Mouse (Mus musculus) right cerebral cortex, adult 2 months (tissue): ENCODE results near the gene Ccdc14.
A peak's percentile ranks its signal among the peaks of the same experiment; 100 is the strongest.
"Not testable (repeated sequence)": the region's sequence is repeated elsewhere in the genome, so short reads cannot be mapped to it uniquely, and the experiment has no call there.

ENCODE experiments used
- DNase-seq, 2 experiments: peaks; one replicate each; pipeline ENCODE4 v3.0.0; 2021 to 2022; ENCODE audit warnings: low spot score in 2 of 2

The Ccdc14 gene

DNA sequence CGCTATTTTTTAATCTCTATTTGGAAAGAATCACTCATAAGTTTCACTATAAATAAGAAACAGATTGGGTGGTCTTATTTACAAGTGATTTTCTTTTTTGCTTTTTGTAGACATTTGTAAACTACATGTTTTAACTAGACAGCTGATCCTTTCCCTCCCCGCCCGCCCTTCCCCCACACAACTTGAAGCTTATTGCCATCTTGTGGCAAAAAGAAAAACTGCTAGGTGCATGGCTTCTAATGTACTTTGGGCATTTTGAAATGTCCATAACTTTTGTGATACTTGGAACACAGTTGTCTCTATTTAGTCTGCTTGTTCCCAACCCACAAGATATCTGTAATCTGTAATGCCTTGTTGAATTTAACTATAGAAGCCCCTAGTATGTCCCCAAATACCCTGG, 21.1 kb downstream of the Ccdc14 start:
- no peak for DNase-seq

DNA sequence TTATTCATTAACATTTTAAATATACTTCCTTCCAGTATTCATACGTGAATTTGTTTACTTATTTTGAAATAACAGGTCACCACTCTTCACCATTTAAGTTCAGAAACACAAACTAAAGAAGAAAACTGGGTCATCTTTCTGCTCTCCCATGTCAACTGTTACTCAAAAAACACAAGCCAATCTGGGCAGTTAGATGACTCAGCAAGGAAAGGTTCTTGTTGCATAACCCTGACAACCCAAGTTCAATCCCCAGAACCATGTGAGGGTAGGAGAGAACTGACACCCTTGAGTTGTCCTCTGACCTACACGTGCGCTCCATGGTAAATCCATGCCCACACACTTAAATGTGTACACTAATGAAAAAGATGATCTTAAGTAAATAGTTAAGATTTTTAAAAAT, 34.7 kb downstream of the Ccdc14 start:
- no peak for DNase-seq

DNA sequence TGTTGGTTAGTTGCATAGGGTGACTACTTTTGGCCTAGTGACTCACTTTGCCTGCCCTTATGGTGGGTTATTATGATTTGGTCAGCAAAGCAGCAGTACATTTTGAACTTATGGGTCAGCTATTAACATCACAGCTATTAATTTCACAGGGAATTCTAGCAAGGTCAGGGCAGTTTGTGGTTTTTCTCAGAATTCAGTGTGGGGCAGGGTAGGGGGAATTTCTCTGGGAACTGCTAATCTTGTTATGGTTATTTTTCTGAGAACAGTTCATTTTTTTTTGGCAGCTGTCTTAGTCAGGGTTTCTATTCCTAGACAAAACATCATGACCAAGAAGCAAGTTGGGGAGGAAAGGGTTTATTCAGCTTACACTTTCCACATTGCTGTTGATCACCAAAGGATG, 38.2 kb downstream of the Ccdc14 start:
- not testable (repeated sequence) for DNase-seq

DNA sequence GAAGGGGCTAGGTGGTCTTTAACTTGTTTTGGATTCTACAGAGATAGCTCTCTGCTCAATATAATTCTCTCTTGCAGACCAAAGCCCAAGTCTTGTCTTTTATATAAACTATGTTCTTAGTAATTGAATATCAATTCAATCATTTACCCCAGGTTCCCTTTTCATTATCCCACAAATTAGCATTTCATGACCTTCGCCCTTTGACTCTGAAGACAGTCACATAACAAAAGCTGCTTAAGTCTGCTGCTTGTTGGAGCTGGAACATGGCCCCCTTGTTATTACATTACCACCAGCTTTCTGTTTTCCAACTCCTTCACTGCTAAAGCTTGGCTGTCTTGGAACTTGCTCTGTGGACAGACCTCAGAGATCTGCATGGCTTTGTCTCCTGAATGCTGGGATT, 39.0 kb downstream of the Ccdc14 start:
- DNase-seq: no peak

DNA sequence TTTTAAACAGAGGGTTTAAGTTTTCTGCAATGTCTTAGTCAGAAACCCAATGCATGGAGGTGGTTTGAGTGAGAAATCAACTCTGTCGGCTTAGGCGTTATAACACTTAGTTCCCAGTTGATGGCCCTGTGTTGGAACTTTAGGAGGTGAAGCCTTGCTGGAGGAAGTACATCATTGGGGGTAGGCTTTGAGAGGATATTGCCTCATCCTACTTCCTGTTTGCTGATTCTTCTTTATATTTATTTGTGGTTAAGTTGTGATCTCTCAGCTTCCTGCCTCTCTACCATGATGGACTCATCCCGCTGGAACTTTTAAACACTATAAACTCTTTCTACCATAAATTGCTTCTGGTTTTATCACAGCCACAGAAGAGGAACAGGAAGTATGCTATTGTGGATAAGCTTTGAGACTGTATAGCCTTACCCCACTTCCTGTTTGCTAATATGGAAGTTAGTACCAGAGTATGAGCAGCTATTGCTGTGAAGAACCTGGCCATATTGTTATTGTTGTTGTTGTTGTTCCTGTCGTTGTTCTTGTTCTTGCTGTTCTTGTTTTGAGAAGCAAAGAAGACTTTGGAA, 48.3 kb downstream of the Ccdc14 start:
- DNase-seq: no peak

- no peak for DNase-seq
Observed at GRCm38 (mm10) chr16:34742930-34743329, 52.5 kb downstream of the Ccdc14 start.

DNA sequence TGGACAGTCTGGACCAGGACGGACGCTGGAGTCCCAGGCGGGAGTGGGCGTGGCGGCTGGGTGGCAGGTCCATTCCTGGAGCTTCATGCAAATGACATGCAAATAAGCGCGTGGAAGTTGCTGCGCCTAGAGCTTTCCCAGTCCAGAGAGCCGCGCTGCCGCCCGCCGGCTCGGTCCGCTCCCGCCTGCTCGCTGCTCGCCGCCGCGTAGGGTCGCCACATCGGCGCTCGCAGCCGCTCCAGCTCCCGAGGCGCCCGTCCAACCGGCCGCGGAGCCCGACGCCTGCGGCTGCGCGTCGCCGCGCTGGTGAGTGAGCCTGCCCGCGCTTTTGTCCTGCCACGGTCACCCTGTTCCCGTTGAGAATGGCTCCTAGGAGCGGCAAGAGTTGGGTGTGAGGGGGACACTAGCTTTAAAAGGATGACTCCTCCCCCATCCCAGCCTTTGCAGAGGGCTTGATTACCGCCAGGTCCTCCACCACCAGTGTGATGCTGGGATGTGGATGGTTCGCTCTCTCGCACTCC, 54.7 kb downstream of the Ccdc14 start, which contains the start of gene Mylk:
Gene Mylk, plus strand, starts transcription at position 146 of the 521 bp plus-strand sequence.
- DNase-seq: peak; percentile 39 to 57

DNA sequence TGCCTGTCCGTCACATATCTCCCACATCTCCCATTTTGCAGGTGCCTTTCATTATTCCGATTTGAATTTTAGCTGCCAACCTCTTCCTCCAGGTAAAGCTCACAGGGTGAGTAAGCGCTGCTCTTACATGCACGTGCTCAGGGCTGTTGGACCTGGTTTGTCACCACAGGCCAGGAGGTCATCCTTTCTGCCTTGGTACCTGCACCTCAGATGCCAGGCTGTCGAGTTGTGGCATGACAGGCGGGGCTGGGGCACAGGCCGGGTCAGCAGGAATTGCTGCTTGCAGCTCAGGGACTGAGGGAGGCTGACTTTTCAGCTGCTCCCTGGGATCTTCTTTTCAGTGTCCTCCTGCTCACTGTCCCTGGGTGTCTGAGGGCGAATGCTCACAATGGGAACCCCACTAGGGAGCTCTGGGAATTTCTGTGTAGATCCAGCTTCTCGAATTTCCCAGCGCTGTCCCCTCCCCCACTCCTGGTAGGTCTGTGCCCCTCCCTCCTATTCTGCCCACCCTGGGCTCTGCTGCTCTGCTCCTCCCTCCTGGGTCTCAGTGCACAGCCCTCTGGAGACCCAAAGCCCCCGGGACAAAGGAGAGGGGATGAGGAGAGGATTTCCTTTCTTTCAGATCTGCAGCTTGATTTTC, 57.8 kb downstream of the Ccdc14 start:
- DNase-seq: no peak

- DNase-seq: no peak
Observed at GRCm38 (mm10) chr16:34749536-34749935, 59.1 kb downstream of the Ccdc14 start.

GRCm38 (mm10) chr16:34752026-34752425, 61.6 kb downstream of the Ccdc14 start:
- DNase-seq: no peak

DNA sequence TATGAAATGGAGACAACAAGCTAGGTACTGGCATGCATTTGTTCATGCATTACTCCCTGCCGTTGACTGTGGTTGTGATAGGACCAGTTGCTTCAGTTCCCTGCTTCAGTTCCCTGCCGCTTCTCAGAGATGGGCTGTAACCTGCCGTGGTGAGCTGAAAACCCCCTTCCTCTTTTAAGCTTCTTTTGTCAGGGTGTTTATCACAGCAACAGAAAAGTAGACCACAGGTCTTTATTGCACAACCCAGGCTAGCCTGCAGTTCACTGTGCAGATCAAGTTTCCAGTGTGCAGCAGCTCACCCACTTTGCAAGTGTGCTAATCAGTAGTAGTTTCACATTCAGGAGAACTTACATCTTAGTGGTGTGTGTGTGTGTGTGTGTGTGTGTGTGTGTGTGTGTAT, 62.6 kb downstream of the Ccdc14 start:
- no peak for DNase-seq

GRCm38 (mm10) chr16:34756991-34757390, 66.6 kb downstream of the Ccdc14 start:
- no peak for DNase-seq

DNA sequence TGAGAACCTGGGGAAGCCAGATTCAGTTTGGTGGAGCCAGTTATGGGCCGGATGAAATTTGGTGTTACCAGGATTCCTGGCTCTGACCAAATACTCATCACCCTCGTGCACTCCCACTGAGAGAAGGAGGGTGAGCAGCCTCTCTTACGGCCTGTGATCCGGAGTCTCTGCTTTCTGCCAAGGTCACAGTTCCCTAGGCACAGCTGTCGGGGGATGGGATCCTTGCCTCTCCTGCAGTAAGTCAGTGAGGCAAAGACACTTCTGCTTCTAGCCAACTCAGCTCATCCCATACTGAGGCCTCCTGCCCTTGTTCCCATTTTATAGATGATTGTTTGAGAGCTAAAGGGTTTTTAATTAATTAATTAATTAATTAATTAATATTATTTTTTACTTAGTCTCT, 67.8 kb downstream of the Ccdc14 start:
- no peak for DNase-seq

DNA sequence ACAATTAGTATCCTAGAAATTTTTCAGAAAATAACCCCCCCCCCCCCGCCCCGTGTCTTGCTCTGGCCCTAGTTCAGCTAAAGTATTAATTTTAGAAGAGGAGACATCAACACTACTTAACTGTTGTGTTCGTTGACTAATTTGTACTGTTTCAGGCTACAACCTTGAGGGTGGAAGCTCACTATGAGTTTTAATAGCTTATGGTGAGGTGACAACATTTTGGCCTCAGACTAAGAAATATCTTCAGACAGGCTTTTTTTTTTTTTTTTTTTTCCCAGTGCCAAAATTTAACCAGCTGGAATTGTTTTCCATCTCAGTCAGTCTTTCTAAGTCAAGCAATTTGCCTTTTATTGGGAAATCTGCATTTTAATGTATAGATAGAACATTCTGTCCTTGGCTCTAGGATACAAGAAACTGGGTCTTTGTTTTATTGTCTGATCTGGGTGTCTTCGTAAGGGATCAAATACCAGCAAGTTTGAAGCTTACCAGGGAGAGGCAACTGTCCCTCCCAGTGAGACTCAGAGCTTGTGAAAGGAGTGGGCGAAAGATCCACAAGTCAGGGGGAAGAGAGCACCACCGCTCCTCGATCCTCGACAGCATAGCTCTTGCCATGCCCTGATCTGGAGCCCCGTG, 73.7 kb downstream of the Ccdc14 start:
- DNase-seq: no peak

GRCm38 (mm10) chr16:34765666-34766065, 75.2 kb downstream of the Ccdc14 start:
- no peak for DNase-seq

DNA sequence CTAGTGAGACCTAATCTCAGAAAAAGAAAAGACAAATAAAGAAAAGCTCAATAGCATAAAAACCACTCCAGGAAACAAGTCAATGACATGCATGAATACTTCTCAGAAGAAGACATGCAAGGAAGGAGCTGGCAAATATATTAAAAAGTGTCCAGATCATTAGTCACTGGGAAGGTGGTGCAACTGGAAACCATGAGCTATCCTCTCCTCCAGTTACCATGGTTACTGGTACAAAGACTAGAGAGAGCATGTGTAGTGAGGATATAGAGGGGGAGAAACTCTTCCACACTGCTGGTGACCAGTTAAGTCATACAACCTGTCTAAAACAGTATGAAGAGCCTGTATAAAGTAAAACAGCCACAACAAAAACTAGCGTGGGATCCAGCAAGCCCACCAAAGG, 75.8 kb downstream of the Ccdc14 start:
- no peak for DNase-seq

DNA sequence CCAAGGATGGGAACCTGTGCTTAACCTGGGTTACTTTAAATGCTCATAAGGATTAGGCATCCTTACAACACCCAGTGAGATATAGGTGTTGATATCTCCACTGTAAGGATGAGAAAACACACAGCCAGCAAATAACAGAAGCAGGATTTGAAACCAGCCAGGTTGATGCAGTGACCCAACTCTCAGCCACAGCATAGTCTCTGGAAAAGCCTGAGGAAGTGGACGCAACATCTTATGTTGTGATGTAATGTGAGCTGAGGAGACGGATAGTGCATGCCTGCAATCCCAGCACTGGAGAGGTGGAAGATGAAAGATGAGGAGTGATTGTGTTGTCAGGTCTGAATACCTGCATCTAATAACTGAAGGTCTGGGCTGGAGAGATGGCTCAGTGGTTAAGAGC, 77.0 kb downstream of the Ccdc14 start:
- no peak for DNase-seq

DNA sequence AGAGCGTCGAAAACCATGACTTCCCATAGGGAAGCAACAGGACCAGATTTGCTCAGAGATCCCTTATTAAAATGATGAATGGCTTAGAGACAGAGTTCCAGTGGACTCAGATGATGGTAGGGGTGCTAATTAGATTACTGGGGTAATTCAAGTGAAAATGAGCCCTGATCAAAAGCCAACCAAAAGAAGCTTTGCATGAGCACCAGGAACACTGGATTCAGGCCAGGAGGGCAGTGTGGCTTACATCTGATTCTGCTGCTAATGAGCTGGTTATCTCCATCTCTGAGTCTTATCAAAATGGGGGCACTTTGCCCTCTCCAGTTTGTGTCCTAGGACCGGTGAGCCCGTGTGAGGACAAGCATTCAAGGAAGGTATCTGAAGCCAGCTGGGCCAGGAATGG, 78.0 kb downstream of the Ccdc14 start:
- no peak for DNase-seq

DNA sequence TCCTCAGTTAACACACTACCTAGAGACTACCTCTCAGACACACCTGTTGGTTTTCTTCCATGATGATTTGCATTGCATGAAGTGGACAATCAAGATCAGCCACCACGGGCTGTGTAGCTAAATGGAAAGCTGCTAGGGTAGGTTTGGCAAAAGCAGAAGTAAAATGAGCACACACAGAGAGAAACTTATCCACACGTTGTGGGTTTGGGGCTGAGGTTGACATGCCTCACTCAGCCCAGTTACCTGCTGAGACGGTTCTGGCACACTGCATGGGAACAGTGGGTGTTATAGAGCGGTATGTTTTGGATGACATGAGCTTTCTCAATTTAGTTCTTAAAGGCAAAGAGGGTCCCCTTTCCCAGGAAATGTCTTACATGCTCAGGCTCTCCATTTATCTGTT, 79.7 kb downstream of the Ccdc14 start:
- no peak for DNase-seq

DNA sequence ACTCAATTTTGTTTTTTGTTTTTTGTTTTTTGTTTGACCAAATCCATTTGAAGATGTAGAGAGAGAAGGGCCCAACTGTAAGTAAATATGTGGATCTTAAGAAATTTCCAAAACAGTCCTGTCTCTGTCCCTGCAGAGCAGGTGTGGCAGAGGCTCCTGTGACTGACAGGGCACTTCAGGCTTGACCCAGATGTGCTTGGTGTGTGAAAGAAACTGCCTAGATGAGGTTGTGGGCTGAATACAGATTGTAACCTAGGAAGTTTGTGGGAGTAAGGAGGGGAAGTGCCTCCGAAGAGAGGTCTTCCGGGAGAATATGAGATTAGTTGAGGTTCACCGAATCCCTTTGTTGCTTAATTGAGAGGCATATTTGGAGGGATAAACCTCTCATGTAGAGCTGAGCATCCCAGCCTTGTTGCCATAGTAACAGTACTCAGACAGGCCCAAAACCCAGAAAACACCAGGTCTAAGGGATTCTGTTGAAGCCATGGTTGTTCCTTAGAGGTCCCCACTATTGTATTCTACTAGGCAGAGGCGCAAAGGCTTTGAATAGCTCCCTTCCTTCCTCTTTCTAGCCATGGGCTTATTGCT, 82.1 kb downstream of the Ccdc14 start:
- DNase-seq: peak in 1 of 2 experiments; percentile 5
